Mouse (Mus musculus) thymus, postnatal 10 days (tissue): Measurements from ENCODE around the gene Dusp28.

Experiments
- DNase-seq, 2 experiments: peaks; one replicate each; pipeline ENCODE4 v3.0.0; 2021; ENCODE audit warnings: low spot score in 2 of 2

The Dusp28 gene

DNA sequence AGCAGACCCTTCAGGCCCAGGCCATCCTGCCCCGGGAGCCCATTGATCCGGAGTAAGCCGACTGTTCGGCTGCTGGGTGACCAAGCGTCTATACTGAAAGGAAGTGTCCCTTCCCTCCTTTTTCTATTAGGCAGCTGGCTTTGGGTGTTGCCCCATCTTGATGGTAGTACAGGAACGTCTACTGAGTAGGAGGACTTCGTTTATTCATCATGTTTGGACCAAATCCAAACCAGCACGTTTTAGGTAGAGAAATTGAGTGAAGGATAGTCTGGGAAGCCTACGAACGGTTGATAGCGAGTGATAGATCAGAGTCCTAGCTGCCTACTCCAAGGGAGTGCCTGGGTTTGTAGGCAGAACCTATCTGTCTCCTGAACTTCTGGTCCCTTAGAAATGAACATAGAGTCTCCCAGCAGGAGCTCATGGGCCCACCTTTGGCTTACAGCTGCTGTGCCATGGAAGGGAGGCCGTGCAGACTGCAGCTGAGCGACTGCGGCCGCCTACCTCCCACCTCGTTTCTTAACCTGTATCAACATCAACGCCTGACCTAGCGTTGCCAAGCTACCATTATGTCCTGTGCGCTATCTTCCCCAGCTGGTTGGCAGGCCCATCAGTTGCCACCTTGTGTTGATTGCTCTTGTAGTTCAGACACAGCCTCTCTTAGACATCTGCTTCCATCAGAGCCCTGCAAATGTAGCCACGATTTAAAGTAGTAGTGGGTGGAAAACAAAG lies 1.0 kb downstream of the Dusp28 start:
- DNase-seq = no peak

DNA sequence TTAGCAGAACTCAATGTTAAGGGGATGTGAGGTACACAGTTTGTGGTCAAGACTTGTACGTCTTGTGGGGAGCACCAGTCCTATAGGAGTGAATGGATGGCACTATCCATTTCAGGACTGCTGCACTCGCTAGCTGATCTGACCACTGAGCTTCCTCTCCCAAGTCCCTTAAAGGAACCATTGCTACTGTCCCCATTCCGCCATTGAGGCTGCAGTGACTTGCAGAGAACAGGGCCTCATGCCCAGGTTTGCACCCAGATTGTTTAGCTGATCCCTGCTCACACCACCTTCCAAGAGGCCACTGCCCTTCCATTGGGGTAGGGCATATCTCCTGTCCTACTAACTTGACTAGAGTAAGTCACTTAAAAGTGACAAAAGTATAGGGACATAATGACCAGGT lies 1.9 kb downstream of the Dusp28 start:
- DNase-seq = no peak

DNA sequence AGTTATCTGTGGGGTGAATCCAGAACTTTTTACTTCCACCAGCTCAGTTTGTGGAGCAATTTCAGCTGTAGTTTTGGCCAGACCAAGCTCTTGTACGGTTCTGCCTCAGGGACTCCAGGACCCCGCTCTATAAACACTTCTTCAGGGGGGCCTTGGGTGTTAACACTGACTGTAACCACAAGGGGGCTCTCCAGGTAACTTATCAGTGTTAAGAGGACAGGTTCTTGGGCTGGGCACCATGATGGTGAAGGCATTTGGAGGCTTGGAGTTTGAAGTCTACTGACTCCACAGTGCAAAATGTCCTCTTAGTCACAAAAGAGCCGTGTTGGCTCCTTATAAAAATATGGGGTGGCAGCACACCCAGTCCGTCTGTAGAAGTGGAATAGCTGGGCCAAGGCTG lies 2.3 kb downstream of the Dusp28 start:
- peak; percentile 36 to 57 for DNase-seq

DNA sequence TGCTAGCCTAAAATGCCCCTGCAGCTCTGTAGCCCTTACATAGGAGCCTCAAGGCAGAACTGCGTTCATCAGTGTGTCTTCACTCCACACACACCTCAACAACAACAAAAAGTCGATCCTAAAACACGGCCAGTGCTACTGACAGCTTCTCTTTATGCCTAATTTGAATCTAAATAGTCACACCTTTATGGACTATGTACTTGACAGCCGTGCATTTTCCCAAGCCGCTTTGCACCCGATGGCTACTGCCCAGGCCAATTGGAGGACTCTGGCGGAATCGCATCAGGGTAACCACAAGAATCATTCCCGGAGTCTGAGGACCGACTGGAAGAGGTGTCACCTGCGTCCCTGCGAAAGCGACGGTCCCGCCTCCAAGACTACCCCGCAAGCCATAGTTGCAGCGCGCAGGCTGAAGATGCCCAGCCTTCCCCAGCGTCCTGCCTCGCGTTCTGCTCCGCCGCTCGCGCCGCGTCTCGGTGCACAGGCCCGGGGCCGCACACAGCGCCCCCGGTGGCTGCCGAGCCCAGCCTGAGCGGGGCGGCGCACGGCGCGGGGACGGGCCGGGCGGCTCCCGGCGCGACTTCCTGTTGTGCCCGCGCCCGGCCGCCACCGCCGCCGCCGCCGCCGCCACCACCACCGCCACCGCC lies 3.6 kb downstream of the Dusp28 start, which contains the start of gene Rnpepl1:
Gene Rnpepl1, plus strand, starts transcription at position 545 of the 647 bp plus-strand sequence.
- peak; percentile 66 to 81 for DNase-seq

DNA sequence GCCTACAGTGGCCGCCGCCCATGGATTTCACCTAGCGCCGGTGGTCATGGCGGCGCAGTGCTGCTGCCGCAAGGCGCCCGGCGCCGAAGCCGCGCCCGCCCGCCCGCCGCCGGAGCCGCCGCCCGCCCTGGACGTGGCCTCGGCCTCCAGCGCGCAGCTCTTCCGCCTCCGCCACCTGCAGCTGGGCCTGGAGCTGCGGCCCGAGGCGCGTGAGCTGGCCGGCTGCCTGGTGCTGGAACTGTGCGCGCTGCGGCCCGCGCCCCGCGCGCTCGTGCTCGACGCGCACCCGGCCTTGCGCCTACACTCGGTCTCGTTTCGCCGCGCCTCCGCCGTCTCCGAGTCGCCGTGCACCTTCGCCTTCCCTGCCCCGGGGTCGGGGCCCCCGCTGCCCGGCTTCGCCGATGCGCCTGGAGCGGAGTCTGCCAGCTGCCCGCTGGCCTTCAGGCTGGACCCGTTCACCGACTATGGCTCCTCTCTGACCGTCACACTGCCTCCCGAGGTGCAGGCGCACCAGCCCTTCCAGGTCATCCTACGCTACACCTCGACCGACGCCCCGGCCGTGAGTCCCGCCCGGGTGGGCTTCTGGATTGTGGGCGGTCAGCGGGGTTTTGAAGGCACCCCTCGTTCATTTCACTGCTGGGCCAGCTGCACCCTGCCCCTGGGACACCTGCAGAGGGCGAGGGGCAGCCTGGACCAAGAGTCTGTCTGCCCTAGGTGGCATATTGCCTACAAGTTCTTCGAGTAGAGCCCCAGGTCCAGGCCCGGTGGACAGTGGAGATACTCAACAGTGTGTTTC lies 4.3 kb downstream of the Dusp28 start:
- DNase-seq = peak; percentile 41 to 46

DNA sequence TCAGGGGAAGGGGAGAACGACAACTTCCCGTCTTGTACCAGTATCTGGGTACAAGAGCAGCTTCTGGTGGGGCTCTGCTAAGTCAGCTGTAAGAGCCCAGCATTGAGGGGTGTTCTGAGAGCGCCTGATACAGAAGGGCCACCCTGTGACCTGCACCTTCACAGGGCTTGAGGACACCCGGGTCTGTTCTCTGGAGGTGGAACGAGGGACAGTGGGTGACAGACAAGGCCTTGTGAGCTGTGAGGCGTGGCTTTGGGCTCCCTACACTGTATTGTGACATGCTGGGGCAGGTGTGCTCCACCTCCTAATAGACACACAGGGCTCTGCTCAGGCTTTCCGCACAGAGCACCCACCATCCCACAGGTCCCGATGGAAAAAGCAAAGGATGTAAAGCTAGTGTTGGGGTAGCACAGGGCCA lies 4.9 kb downstream of the Dusp28 start:
- no peak for DNase-seq

DNA sequence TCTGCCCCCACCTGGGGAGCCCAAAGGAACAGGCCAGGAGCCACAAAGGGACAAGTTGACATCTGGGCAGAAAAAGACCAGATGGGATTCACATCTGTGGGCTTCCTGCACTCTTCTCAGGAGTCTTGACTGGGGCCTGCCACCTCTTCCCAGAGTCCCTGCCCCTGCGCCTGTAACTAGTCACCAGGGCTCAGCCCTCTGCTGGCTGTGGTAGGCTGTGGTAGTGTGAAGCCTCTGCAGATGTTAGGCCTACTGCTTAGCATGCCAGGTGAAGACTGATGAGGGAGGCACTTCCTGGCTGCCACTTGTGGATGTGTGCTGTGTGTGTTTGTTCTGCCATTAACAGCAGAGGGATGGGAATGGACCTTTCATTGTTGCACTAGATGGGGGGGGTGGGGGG lies 5.5 kb downstream of the Dusp28 start:
- DNase-seq = peak; percentile 46

DNA sequence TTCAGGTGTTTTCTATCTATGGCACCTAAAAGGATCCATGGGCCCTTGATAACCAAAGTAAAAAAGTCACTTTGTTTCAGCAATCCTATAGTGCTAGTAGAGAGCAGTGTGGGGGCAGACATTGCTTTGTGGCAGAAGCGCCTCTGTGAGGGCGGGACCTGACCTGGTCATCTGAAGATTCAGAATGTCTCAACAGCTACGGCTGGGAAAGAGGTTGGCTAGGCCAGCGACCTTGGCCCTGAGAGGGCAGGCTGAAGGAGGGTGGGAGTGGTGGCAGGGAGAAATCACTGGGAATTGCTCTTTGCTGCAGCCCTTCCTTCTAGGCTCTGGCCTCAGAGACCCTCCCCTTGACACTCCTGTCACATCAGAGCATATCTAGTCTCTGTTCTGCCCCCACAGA lies 7.5 kb downstream of the Dusp28 start:
- DNase-seq = no peak

DNA sequence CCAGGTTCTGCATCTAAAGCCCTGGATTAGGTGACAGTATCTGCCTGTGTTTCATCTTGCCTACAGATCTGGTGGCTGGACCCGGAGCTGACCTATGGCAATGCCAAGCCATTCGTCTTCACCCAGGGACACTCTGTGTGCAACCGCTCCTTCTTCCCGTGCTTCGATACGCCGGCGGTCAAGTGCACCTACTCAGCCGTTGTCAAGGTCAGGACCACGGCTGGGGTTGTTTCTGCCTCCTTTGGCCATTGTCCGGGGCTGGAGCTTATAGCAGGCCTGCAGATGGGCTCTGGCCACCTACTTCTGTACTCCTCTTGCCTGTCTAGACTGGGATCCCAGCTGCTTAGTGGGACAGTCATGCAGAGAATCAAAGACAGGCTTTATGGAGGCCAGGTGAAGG lies 8.2 kb downstream of the Dusp28 start:
- DNase-seq = no peak

DNA sequence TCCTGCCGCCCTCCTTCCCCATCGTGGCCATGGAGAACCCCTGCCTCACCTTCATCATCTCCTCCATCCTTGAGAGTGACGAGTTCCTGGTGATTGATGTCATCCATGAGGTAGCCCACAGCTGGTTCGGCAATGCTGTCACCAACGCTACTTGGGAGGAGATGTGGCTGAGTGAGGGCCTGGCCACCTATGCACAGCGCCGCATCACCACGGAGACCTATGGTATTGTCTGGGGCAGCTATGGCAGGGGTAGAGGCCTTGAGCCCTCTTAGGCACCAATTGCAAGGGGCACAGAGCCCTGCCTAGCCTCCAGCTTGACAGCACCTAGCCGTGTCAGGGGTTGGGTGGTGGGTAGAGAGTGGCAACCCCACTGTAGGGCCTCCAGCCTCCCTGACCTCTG lies 9.9 kb downstream of the Dusp28 start:
- no peak for DNase-seq

DNA sequence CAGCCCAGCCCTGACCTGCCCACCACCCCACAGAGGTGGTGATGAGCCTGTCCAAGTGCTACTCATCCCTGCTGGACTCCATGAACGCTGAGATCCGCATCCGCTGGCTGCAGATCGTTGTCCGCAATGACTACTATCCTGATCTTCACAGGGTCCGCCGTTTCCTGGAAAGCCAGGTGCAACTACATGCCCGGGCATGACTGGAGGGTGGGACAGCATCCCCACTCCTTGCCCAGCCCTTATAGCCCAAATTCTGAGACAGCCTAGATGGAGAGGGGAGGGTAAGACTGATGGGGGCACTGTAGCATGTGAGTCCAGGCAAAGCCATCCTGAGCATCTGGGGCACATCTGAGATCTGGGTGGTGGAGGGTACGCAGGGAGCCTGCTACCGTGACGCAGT lies 12.4 kb downstream of the Dusp28 start:
- no peak for DNase-seq

DNA sequence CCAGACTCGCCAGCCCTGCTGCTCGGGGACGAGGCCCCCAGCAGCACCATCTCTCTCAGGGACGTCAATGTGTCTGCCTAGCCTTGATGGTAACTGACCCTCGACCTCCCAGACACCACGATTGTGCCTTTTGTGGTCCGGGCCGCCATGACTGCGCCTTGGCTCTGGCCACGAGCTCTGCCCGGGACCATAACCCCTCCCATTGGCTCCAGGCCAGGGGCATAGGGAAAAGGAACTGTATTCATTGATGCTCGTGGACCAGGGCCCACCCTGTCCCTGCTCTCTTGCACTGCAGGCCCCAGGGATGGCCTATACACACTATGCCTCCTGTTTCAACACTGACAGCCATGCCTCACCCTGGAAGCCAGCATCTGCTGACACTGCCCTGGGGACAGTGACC lies 13.0 kb downstream of the Dusp28 start:
- DNase-seq = no peak

DNA sequence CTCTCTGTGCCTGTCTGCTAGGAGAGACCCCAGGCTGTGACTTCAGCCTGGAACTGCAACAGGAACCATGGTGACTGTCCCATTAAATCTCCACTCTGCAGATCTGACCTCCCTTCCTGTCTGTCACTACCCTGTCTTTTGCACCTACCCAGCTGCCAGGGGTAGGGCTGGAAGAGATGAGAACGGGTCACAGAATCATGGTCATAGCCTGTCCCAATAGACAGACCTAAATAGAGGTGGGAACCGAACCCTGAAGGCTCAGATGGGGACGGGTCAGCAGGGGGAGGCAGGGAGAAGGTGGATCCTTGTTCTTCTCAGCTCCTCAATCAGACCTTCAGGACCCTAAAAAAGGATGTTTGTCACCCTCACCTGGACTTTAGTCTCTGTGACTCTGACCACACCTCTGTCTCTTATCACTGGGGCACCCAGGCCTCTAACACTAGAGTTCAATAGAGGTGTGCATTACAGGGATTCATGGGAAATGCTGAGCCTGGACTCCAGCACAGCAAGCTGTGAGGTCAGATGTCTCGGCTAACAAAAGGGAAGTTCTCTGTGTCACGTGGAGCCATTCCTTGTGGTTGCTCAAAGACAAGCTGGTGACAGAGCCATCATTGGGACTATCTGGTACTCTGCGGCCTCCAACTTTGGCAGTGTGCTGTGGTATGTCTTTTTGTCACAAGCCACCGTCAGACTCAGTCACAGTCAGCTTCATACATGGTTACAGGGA lies 13.9 kb downstream of the Dusp28 start:
- no peak for DNase-seq

DNA sequence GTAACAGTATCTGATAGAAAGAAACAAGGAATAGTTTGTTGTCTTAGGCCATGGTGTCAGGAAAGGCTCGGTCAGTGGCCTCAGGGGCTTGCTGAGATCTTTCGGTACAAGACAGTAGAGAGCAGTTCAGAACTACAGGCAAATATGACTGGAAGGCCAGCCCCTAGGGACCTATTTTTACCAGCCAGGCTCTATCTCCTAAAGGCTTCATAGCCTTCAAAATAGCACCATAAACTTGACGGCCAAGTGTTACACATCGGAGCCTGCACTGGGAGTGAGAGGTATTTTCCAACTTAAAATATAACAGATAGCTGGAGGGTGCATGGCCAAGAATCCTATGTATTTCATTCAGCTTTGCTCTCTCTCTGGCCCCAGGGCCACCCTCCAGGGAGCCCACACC lies 14.7 kb downstream of the Dusp28 start:
- DNase-seq = no peak

DNA sequence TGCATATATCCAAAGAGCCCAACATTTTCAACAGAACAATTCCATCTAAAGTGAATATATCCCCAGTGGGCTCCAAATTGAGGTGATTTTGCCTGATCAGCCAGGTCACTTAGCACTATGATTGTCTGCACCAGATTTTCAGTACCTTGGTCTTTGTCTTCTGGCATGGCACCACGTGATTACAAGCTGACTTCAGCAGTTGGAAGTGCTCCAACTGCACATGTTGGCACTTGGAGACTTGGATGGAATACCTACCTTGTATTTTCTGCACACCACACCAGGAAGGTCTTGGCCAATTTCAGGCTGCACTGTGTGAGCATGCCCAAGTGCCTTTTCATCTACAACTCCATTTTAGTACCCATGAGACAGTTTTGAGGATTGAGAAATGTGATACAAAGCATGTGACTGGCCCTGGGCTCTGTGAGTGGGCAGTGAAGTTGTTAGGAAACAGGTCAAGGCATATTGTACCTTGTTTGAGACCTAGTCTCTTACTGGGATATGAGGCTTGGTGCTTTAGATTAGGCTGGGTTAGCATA lies 23.5 kb downstream of the Dusp28 start:
- no peak for DNase-seq

DNA sequence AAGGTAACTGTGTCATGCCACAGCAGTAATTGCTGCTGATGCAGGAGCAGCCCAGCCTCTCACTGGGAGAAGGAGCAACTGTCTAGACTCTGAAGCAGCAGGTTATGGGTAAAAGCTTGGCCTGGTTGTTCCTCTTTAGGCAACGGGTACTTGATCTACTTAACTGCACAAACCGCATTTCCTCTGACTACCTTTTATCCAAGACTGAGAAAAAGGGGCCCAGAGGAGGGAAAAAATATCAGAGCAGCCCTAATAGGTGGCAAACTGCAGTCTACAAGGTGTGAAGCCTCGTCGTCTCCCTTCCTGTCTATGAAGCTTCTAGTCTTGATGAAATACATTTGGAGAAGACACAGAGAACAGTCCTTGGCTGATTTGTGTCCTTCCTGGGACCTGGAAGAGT lies 26.8 kb downstream of the Dusp28 start:
- no peak for DNase-seq

DNA sequence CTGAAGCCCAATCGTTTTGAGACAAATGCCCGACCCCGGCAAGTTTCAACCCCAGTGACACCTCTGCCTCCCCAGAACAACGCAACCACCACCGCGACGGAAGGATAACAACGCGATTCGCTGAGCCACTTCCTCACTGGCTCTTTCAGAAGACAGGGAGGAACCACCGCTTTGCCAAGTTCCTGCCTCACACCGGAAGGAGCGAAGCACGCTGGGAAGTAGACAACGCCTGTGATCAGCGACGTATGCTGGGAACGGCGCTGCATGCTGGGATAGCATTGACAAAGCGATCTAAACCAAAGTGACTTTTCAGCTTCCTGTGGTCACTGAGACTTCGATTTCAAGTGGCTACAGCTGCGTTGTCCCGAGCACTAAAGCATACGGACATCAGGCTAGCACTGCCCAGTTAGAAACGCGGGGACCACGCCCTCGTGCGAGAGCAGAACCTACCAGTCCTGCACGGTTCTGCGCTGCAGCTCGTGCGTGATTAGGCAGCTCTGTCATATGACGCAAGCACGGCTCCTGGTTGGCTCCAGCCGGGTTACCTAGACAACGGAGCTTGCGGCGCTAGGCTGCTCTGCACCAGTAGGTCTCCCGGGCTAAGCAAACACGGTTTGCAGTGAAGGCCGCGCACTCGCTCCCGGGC lies 27.5 kb downstream of the Dusp28 start, which contains the start of gene Capn10:
Gene Capn10, plus strand, starts transcription at position 195 of the 646 bp plus-strand sequence.
- peak; percentile 84 to 85 for DNase-seq

DNA sequence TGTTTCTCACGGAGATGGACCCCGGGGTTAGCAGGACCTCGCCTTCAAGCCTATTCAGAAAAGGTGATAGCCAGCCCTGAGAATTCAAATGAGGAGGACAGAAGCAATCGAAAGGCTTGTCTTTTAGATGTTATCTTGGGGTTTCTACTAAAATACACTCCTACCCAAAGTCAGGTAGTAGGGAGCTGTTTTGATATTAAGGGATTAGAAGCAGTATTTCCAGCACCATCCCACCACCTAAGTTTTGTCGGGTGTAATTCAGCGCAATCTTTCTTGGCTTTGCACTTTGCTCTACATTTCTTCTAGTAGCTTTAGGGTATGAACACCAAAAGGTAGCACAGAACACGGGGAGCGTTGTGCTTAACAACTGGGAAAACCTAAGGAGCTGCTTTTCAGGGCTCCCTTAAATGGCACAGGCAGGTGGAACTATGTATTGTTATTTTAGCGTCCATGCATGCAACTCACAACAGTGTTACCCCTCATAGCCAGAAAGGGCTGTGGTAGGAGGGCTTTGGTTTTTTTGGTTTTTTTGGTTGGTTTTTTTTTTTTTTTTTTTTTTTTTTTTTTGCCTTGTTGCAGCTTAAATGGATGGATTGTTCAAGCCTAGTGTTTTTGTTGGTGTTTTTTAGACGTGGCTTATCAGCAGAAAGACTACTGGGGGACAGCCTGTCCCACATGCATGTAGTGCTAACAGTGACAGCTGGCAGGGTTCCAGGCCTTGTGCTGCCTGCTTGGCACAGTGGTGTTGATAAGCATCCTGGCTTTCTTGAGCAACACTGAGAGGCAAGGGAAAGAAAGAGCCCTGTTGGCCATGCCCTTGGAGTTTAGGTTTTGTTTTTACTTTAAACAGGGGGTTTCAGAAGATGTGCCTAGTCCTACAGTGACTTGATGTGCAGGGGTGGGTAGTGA lies 28.5 kb downstream of the Dusp28 start:
- no peak for DNase-seq

DNA sequence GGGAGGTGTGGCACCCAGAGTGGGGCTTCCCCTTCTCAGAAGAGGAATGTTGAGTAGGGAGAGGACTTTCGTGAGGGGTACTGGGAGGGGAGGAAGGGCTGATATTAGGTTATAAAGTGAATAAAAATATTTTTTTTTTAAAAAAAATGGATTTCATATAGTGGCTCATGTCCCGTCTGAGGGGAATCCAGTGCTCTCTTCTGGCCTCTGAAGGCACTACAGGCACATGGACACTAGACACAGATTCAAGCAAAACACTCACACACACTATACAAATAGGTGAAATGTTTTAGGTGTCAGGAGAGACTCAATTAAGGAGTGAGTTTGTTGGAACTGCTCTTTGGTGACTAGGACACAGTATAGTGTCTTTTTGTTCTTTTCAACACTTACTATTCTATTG lies 29.2 kb downstream of the Dusp28 start:
- no peak for DNase-seq

DNA sequence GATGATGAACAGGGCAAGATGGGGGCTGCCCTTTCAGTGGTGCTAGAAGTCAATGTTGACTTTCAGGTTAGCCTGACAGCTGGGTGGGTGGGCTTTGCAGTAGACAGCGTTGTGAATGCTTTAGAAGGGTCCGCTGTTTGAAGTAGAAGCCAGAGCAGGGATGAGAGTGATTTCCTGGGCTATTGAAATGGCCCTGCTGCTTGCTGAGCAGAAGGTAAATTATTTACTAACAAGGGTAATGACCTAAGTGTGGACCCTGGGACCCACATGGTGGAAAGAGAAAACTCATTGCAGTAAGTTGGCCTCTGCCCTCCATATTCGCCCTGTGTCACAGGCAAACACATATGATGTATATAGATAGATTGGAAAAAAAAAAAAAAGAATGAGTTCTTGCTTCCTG lies 29.7 kb downstream of the Dusp28 start:
- no peak for DNase-seq
